Mouse (Mus musculus) limb, embryonic 11.5 days (tissue): ENCODE results near the gene Atp5c1. TPM values are rescaled to one million over a fixed set of nuclear protein-coding genes. Genes with fewer than 3 reads are reported as not detected.

Experiments used
- ATAC-seq: fragments of 200-750 bp; cut with Nextera tagmentation; 2 replicates; pipeline ENCODE4 v1.8.0; 2017; ENCODE audit warnings: low read depth; ENCODE audit not compliant: insufficient number of reproducible peaks, low FRiP score, low TSS enrichment
- DNase-seq: peaks from one replicate; pipeline ENCODE4 v3.0.0-alpha.2; 2015; ENCODE audit warnings: low spot score
- H3K27ac ChIP-seq: fragments of 300-500 bp; sonication (generic); replicated peaks from 2 replicates; pipeline ENCODE4 v1.5.1; 2014; ENCODE audit warnings: low read depth, mild to moderate bottlenecking, low read length
- H3K27me3 ChIP-seq: fragments of 300-500 bp; sonication (generic); 2 replicates; pipeline ENCODE4 v1.6.1; 2014; ENCODE audit warnings: mild to moderate bottlenecking, low read length, mixed read lengths; ENCODE audit not compliant: control insufficient read depth, insufficient read depth
- H3K36me3 ChIP-seq: fragments of 300-500 bp; sonication (generic); 2 replicates; pipeline ENCODE4 v1.6.1; 2014; ENCODE audit warnings: mild to moderate bottlenecking, low read length, moderate library complexity, mixed read lengths; ENCODE audit not compliant: control insufficient read depth, insufficient read depth
- H3K4me1 ChIP-seq: fragments of 300-500 bp; sonication (generic); 2 replicates; pipeline ENCODE4 v1.6.1; 2014; ENCODE audit warnings: low read length, mixed read lengths; ENCODE audit not compliant: control insufficient read depth, insufficient read depth
- H3K4me2 ChIP-seq: fragments of 300-500 bp; sonication (generic); 2 replicates; pipeline ENCODE4 v1.6.1; 2014; ENCODE audit warnings: low read depth, mild to moderate bottlenecking, moderate library complexity; ENCODE audit not compliant: severe bottlenecking
- H3K4me3 ChIP-seq: fragments of 300-500 bp; sonication (generic); 2 replicates; pipeline ENCODE4 v1.5.1; 2014; ENCODE audit warnings: low read depth, low read length
- H3K9ac ChIP-seq: fragments of 300-500 bp; sonication (generic); 2 replicates; pipeline ENCODE4 v1.6.1; 2014; ENCODE audit warnings: mild to moderate bottlenecking, low read length
- H3K9me3 ChIP-seq: fragments of 300-500 bp; sonication (generic); 2 replicates; pipeline ENCODE4 v1.6.1; 2016; ENCODE audit warnings: low read length; ENCODE audit not compliant: control insufficient read depth
- WGBS: fragments of 180-500 bp; shearing (Covaris S2); extraction: QIAGEN DNeasy Blood & Tissue Kit; methylation state at CpG from one replicate; pipeline ENCODE4 v1.1.7; 2014; 5-methylcytosine and 5-hydroxymethylcytosine counted together
- polyA plus RNA-seq: library from polyadenylated mRNA; unstranded; fragments of >200 nt; fragmentation: Nextera tagmentation; extraction: Ambion mirVana; gene quantifications from 2 replicates; pipeline ENCODE4 v1.2.1, GENCODE M21; 2014

The Atp5c1 gene
- polyA plus RNA-seq, 1 experiment from 2014 or later, result 607 TPM

DNA sequence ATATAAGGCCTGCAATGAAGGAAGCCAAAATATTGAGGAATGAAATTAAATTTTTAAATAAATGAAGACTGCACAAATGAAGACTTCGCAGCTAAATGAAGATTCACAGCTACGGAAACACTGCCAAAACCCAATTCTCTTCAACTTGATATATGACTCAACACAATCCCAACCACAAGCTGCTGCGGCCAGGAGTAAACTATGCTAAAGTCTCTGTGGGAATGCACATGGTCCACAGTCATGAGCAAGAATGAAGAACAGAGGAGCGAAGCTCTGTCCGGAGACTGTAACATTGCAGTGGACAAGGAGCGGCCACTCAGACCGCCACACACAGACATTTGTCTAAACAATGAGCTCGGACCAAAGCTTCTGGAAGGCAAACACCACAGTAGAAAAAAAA, 3.6 kb downstream of the Atp5c1 start:
- Histone ChIP-seq H3K9me3 (no peaks in the 10 kb centered on the region), H3K27ac (no peak overlapping the region), H3K4me3 (no peak overlapping the region), H3K4me1 (peaks cover 11% of the 10 kb centered on the region; the same call in 1 of the 2 replicates), H3K9ac (no peak overlapping the region), H3K27me3 (no peaks in the 10 kb centered on the region), H3K4me2 (no peak overlapping the region), H3K36me3 (peaks cover 6% of the 10 kb centered on the region; the same call in 1 of the 2 replicates)
- DNase-seq (no peak), ATAC-seq (no peak)
- WGBS, result 90% methylated on average over 8 of the region's 8 CpGs

DNA sequence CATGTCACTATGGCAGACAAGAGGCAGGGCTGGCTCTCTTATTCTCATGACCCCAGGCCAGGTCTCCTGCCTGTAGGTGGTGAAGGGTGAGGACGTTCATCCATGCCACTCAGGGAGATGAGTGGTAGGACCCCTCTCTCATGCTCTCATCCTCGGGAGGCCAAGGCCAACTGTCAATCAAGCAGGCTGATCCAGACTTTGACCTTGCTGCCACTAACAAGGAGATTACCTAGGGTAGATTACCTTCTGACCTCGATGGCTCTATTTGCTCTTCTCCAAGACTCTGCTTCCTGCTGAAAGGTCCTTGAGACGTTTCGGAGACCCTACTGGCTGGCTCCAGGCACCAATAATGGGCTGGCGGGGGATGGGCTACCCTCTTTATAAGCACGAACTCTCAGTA, 5.8 kb downstream of the Atp5c1 start:
- no peak overlapping the region for H3K9ac ChIP-seq
- H3K9me3 ChIP-seq, result no peaks in the 10 kb centered on the region
- ATAC-seq, result no peak
- H3K27ac ChIP-seq, result no peak overlapping the region
- H3K4me2 ChIP-seq, result no peak overlapping the region
- WGBS, result 84% methylated on average over 7 of the region's 7 CpGs
- peaks cover 9% of the 10 kb centered on the region; the same call in 1 of the 2 replicates for H3K4me1 ChIP-seq
- H3K4me3 ChIP-seq, result no peak overlapping the region
- peaks cover 6% of the 10 kb centered on the region; the same call in 1 of the 2 replicates for H3K36me3 ChIP-seq
- no peak for DNase-seq
- H3K27me3 ChIP-seq, result no peaks in the 10 kb centered on the region

DNA sequence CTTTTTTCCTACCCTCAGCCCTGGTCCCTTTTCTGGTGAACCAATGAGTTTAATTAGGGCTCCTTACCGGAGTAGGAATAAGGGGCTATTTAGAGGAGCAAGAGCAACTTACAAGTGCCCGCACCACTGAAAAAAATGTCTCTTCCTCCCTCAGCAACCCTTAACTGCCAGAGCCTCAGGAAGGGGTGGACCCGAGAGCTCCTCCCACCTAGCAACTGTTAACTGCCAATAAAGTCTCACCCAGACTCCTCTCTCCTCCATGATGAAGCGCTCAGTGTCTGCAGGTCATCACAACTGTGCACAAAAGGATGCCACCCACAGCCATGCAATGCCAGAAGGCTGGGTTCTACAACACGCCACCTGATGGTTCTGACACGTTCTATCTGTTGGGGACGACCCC, 8.6 kb downstream of the Atp5c1 start:
- no peak for ATAC-seq
- H3K36me3 ChIP-seq, result peaks cover 15% of the 10 kb centered on the region
- 71% methylated on average over 7 of the region's 7 CpGs for WGBS

DNA sequence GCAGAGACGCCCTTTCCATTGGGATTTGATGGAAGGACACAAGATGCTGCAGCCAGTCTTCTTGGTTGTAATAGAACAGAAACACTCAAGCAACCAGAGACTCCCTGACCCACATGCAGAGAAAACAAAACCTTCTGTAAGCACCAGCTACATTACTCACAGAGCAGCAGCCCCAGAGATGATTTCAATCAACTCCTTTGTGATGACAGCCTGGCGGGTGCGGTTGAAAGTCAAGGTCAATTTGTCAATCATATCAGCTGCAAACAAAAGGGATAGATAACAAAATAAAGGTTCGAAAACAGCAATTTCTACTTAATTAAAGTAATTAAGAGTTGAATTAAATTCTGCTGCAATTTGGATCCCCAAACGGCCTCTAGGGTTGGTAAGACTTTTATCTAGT, 21.5 kb downstream of the Atp5c1 start:
- no peak overlapping the region for H3K9ac ChIP-seq
- 93% methylated on average over 5 of the region's 5 CpGs for WGBS
- no peak for ATAC-seq

More for the DNA sequence above, 8.6 kb downstream of the Atp5c1 start:
- H3K27me3 ChIP-seq, result no peaks in the 10 kb centered on the region
- H3K9ac ChIP-seq, result no peak overlapping the region
- no peak overlapping the region for H3K27ac ChIP-seq
- no peak overlapping the region for H3K4me2 ChIP-seq
- no peaks in the 10 kb centered on the region for H3K4me1 ChIP-seq
- DNase-seq, result no peak
- H3K9me3 ChIP-seq, result no peaks in the 10 kb centered on the region
- H3K4me3 ChIP-seq, result no peak overlapping the region

DNA sequence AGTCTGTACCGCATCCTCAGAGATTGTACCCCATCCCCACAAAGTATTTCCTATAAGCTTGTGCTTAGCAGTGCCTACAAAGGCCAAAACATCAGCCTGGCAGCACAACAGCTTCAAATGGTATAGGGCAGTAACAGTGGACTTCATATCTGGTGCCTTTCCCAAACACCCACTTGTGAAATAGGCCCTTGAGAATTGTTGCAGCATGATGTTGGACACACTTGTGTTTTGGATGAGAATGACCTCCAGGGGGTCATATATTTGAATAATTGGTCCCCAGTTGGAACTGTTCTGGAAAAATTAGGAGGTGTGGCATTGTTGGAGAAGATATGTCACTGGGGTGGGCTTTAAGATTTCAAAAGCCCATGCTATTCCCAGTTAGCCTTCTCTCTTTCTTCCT, 28.3 kb downstream of the Atp5c1 start:
- WGBS, result 93% methylated on average over 1 of the region's 1 CpGs
- DNase-seq, result no peak
- no peak for ATAC-seq
- Histone ChIP-seq H3K27me3 (no peaks in the 10 kb centered on the region), H3K4me1 (peaks cover 5% of the 10 kb centered on the region; the same call in 1 of the 2 replicates), H3K9ac (no peak overlapping the region), H3K36me3 (peaks cover 5% of the 10 kb centered on the region; the same call in 1 of the 2 replicates), H3K27ac (no peak overlapping the region), H3K4me2 (no peak overlapping the region), H3K4me3 (no peak overlapping the region), H3K9me3 (no peaks in the 10 kb centered on the region)

More for the DNA sequence above, 21.5 kb downstream of the Atp5c1 start:
- Histone ChIP-seq H3K36me3 (peaks cover 16% of the 10 kb centered on the region; the same call in 1 of the 2 replicates), H3K27ac (no peak overlapping the region), H3K4me3 (no peak overlapping the region), H3K27me3 (no peaks in the 10 kb centered on the region), H3K4me1 (no peaks in the 10 kb centered on the region), H3K9me3 (no peaks in the 10 kb centered on the region), H3K4me2 (no peak overlapping the region)
- no peak for DNase-seq

DNA sequence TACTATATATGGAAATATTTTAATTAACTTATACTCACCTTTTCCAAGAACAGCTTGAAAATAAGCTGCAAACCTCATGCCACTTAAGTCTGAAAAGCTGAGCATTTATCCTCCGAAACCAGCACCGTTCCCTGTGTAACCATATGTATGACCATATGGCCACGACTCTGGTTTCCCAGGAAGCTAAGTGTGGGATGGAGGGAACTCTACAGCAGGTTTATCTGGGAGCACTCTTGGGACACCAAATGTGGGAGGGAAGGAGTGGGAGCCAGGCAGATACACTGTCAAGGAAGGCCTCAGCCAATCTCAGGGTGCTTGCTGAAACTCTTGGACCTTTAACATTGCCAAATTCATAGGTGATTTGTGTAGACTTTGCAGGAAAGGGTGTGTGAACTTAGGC, 29.4 kb downstream of the Atp5c1 start:
- WGBS, result 78% methylated on average over 3 of the region's 3 CpGs
- Histone ChIP-seq H3K27me3 (no peaks in the 10 kb centered on the region), H3K4me3 (no peak overlapping the region), H3K36me3 (peaks cover 5% of the 10 kb centered on the region; the same call in 1 of the 2 replicates), H3K27ac (no peak overlapping the region), H3K4me1 (peaks cover 5% of the 10 kb centered on the region; the same call in 1 of the 2 replicates), H3K9ac (no peak overlapping the region), H3K9me3 (no peaks in the 10 kb centered on the region), H3K4me2 (no peak overlapping the region)
- ATAC-seq, result no peak
- DNase-seq, result no peak

- Histone ChIP-seq H3K36me3 (peaks cover 5% of the 10 kb centered on the region; the same call in 1 of the 2 replicates), H3K4me3 (peak overlapping the region; percentile 97), H3K4me1 (peaks cover 5% of the 10 kb centered on the region; the same call in 1 of the 2 replicates), H3K27ac (no peak overlapping the region), H3K9ac (no peak overlapping the region), H3K27me3 (no peaks in the 10 kb centered on the region), H3K4me2 (peak overlapping the region; percentile 57), H3K9me3 (no peaks in the 10 kb centered on the region)
- 11% methylated on average over 10 of the region's 10 CpGs for WGBS
- DNase-seq (no peak), ATAC-seq (no peak)
Observed at GRCm38 (mm10) chr2:10049456-10049855, 30.9 kb downstream of the Atp5c1 start.

DNA sequence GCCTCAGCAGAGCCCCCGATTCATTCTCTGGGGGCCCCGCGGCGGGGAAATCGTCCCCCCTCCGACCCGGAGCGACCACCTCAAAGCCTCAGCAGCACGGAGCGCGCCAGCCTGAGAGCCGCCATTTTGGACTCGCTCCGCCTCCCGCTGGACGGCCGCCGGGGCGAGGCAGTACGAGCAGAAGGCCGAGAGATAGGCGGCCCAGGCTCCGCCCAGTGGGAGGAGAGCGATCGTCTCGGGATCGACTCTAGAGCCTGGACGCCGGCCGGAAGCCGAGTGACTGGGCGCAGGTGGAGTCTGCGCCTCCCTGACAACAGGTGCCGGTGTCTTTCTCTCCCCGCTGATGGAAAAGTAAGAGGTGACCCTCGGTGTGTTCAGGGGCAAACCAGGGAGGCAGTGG, 31.8 kb downstream of the Atp5c1 start, which contains the start of gene Taf3:
TSS of gene Taf3 (minus strand) at position 136 of the 400 bp plus-strand sequence.
- Histone ChIP-seq H3K9ac (peak within 1 kb of the TSS; percentile 80), H3K27ac (no peak within 1 kb of the TSS), H3K4me1 (peaks cover 5% of the 10 kb centered on the region; the same call in 1 of the 2 replicates), H3K27me3 (no peaks in the 10 kb centered on the region), H3K9me3 (no peaks in the 10 kb centered on the region), H3K4me2 (peak within 1 kb of the TSS; percentile 81), H3K36me3 (no peaks in the 10 kb centered on the region), H3K4me3 (peak within 1 kb of the TSS; percentile 97)
- ATAC-seq, result peak; percentile 87
- WGBS, result under 1% methylated on average over 36 of the region's 36 CpGs
- DNase-seq, result peak; percentile 92
